Mouse (Mus musculus) yolk sac, embryonic 10.5 days (tissue): Measurements from ENCODE around the gene Mup2.
"Not testable (repeated sequence)": the region's sequence is repeated elsewhere in the genome, so short reads cannot be mapped to it uniquely, and the experiment has no call there.

ENCODE experiments used
- DNase-seq: peaks from one replicate; pipeline ENCODE4 v3.0.0-alpha.2; 2017; ENCODE audit warnings: low spot score

The Mup2 gene

DNA sequence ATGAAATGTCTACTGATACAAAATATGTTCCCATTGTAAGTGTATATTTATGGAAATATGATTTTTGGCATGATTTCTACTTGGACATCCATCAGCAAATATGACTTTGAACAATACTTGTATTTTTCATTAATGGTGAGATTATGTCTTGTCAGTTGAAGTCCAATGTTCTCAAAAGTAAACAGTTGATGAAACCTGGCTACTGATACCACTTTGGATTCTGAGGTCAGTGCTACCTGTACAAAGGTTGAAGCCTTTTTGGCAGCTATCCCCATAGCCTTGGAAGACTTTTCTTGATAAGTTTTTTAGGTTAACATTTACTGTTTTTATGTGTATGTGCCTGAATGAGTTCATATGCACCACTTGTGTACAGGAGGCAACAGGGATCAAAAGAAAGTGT is at the start of gene Mup2:
Gene Mup2 (minus strand): TSS at position 101 of the 400 bp plus-strand sequence.
- DNase-seq: not testable (repeated sequence)
